Mouse (Mus musculus) gastrocnemius, postnatal 25 days (tissue): ENCODE measurements around the gene Gpr39. TPM values are rescaled to one million over a fixed set of nuclear protein-coding genes. Genes with fewer than 3 reads are reported as not detected.

Experiments used
- total RNA-seq, 2 experiments: library from RNA; stranded (reverse); gene quantifications; 1 replicate in 1 of 2; 2 replicates in 1 of 2; pipeline ENCODE4 v1.2.3; 2021

Gpr39 gene
- total RNA-seq, 2 experiments from 2014 or later = not detected

Other genes starting within 250 kb of the Gpr39 start
- 10 to 100 TPM; 34.5 to 38.6 TPM for gene Actr3, start 241.3 kb upstream of the Gpr39 start, total RNA-seq
- gene Slc35f5, start 116.4 kb upstream of the Gpr39 start, total RNA-seq = 10 to 100 TPM; 18.6 to 18.9 TPM
- gene Lypd1, start 236.1 kb downstream of the Gpr39 start, total RNA-seq = under 1 TPM in 1 of 2 experiments, not detected in 1; 0.29 TPM